Mouse (Mus musculus) granulocyte monocyte progenitor cell, adult 5-6 weeks (primary cell): ENCODE data around the gene Hmox1. TPM values are rescaled to one million over a fixed set of nuclear protein-coding genes. Genes with fewer than 3 reads are reported as not detected.

ENCODE experiments used
- ATAC-seq: replicated peaks from 2 replicates; pipeline ENCODE4 v1.8.0; 2016; ENCODE audit warnings: mild to moderate bottlenecking, moderate TSS enrichment, inconsistent platforms; ENCODE audit not compliant: poor library complexity, severe bottlenecking
- total RNA-seq, 2 experiments: library from RNA; stranded (forward) in 1 of 2; stranded (reverse) in 1 of 2; fragments of 200-712, 200-1000 nt in 1 of 2; fragments of >200 nt in 1 of 2; fragmentation: Nextera tagmentation in 1 of 2; gene quantifications; 2 replicates each; pipeline ENCODE4 v1.2.3; 2014 to 2017

The Hmox1 gene
- 2.5 and 7.4 TPM in 2 replicates for total RNA-seq (2014; fragmentation: Nextera tagmentation)
- 1.4 and 2.2 TPM in 2 replicates for total RNA-seq (2017)

GRCm38 (mm10) chr8:75093399-75094156, at the start of gene Hmox1:
Gene Hmox1, plus strand, starts transcription at chr8:75093621.
- ATAC-seq: peak; percentile 82

GRCm38 (mm10) chr8:75046303-75046702, 47.1 kb upstream of the Hmox1 start:
- ATAC-seq: no peak

- no peak for ATAC-seq
Measured at GRCm38 (mm10) chr8:75047784-75048183, 45.6 kb upstream of the Hmox1 start.

- ATAC-seq: peak; percentile 62
Measured at GRCm38 (mm10) chr8:75053342-75053741, 40.1 kb upstream of the Hmox1 start.

GRCm38 (mm10) chr8:75055673-75056072, 37.7 kb upstream of the Hmox1 start:
- ATAC-seq: peak; percentile 87

- ATAC-seq: no peak
Measured at GRCm38 (mm10) chr8:75060022-75060421, 33.4 kb upstream of the Hmox1 start.

GRCm38 (mm10) chr8:75060815-75061214, 32.6 kb upstream of the Hmox1 start:
- ATAC-seq: no peak

GRCm38 (mm10) chr8:75063290-75063689, 30.1 kb upstream of the Hmox1 start:
- peak; percentile 36 for ATAC-seq

GRCm38 (mm10) chr8:75064790-75065189, 28.6 kb upstream of the Hmox1 start:
- ATAC-seq: no peak

GRCm38 (mm10) chr8:75067287-75067686, 26.1 kb upstream of the Hmox1 start:
- peak; percentile 75 for ATAC-seq

- ATAC-seq: no peak
Measured at GRCm38 (mm10) chr8:75070297-75070696, 23.1 kb upstream of the Hmox1 start.

GRCm38 (mm10) chr8:75071627-75072346, 21.6 kb upstream of the Hmox1 start:
- peak; percentile 78 for ATAC-seq

- no peak for ATAC-seq
Measured at GRCm38 (mm10) chr8:75074876-75075275, 18.5 kb upstream of the Hmox1 start.

- no peak for ATAC-seq
Measured at GRCm38 (mm10) chr8:75078215-75078614, 15.2 kb upstream of the Hmox1 start.

- no peak for ATAC-seq
Measured at GRCm38 (mm10) chr8:75078851-75079250, 14.6 kb upstream of the Hmox1 start.

- ATAC-seq: peak; percentile 29
Measured at GRCm38 (mm10) chr8:75081364-75082040, 11.9 kb upstream of the Hmox1 start.

GRCm38 (mm10) chr8:75082181-75082805, 11.1 kb upstream of the Hmox1 start:
- no peak for ATAC-seq

GRCm38 (mm10) chr8:75083846-75084245, 9.6 kb upstream of the Hmox1 start:
- peak; percentile 84 for ATAC-seq

- no peak for ATAC-seq
Measured at GRCm38 (mm10) chr8:75084382-75085064, 8.9 kb upstream of the Hmox1 start.

- ATAC-seq: peak; percentile 38
Measured at GRCm38 (mm10) chr8:75086002-75086401, 7.4 kb upstream of the Hmox1 start.
